Mouse (Mus musculus) adrenal gland, postnatal 10 days (tissue): ENCODE measurements at regions not wholly inside any gene's neighbourhood (a gene's known extent, or its start where the extent isn't known, plus 50 kb on each side); places are given as distances from the start of the nearest gene placed in this dataset.
"Not testable (repeated sequence)": the region's sequence is repeated elsewhere in the genome, so short reads cannot be mapped to it uniquely, and the experiment has no call there.

Experiments
- DNase-seq: peaks from one replicate; pipeline ENCODE4 v3.0.0; 2021; ENCODE audit warnings: mixed read lengths

GRCm38 (mm10) chr13:50906431-50906830 lies 194.2 kb upstream of the Spin1 start:
- not testable (repeated sequence) for DNase-seq

GRCm38 (mm10) chr13:50906910-50907309 lies 193.8 kb upstream of the Spin1 start:
- DNase-seq = no peak

GRCm38 (mm10) chr13:50912776-50913175 lies 187.9 kb upstream of the Spin1 start:
- not testable (repeated sequence) for DNase-seq

- not testable (repeated sequence) for DNase-seq
Measured at GRCm38 (mm10) chr13:50934017-50934416, 166.7 kb upstream of the Spin1 start.

- no peak for DNase-seq
Measured at GRCm38 (mm10) chr13:50942561-50942960, 158.1 kb upstream of the Spin1 start.

- DNase-seq = peak; percentile 91
Measured at GRCm38 (mm10) chr13:50949545-50950226, 151.0 kb upstream of the Spin1 start.

- DNase-seq = no peak
Measured at GRCm38 (mm10) chr13:50954671-50955070, 146.0 kb upstream of the Spin1 start.

- peak; percentile 60 for DNase-seq
Measured at GRCm38 (mm10) chr13:50958051-50958883, 142.4 kb upstream of the Spin1 start.

- no peak for DNase-seq
Measured at GRCm38 (mm10) chr13:50960909-50961308, 139.8 kb upstream of the Spin1 start.

GRCm38 (mm10) chr13:50964070-50964469 lies 136.6 kb upstream of the Spin1 start:
- peak; percentile 15 for DNase-seq

- DNase-seq = not testable (repeated sequence)
Measured at GRCm38 (mm10) chr13:50965041-50965440, 135.6 kb upstream of the Spin1 start.

- DNase-seq = no peak
Measured at GRCm38 (mm10) chr13:50965678-50966077, 135.0 kb upstream of the Spin1 start.

GRCm38 (mm10) chr13:50966826-50967225 lies 133.9 kb upstream of the Spin1 start:
- no peak for DNase-seq

- no peak for DNase-seq
Measured at GRCm38 (mm10) chr13:50973379-50973778, 127.3 kb upstream of the Spin1 start.

- DNase-seq = peak; percentile 25
Measured at GRCm38 (mm10) chr13:50975306-50975920, 125.3 kb upstream of the Spin1 start.

- no peak for DNase-seq
Measured at GRCm38 (mm10) chr13:50982005-50982404, 118.7 kb upstream of the Spin1 start.

- DNase-seq = no peak
Measured at GRCm38 (mm10) chr13:50982990-50983389, 117.7 kb upstream of the Spin1 start.

GRCm38 (mm10) chr13:50991726-50992432 lies 108.8 kb upstream of the Spin1 start:
- DNase-seq = no peak

- no peak for DNase-seq
Measured at GRCm38 (mm10) chr13:50999738-51000137, 100.9 kb upstream of the Spin1 start.

GRCm38 (mm10) chr13:51004827-51005226 lies 95.9 kb upstream of the Spin1 start:
- no peak for DNase-seq

- no peak for DNase-seq
Measured at GRCm38 (mm10) chr13:51010736-51011135, 89.9 kb upstream of the Spin1 start.

GRCm38 (mm10) chr13:51016209-51016608 lies 84.5 kb upstream of the Spin1 start:
- peak; percentile 39 for DNase-seq
